ENCODE assay signal across 11 mouse cellular contexts in the genomic region with DNA sequence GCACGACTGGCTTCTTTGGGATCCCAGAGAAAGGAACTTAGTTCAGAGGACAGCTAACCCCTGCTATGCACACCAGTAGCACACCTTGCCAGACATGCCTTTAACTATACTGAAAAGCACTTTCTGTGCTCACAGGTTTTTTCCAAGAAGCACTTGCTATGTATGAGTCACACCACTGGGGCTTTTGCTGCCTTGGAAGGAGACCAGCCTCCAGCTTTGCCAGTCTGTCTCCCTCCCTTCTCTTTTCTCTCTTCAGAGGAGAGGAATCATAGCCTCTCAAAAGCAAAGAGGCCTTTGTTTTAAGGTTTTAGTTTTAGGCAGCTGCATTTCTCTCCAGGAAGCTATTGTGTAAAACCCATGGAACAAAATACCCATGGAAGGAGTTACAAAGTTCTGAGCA. TPM values are rescaled to one million over a fixed set of nuclear protein-coding genes. Genes with fewer than 3 reads are reported as not detected.
DNase-seq lines count a peak whose midpoint lies in the region; ATAC-seq and TF ChIP-seq lines count a peak whose summit lies in the region.
"Had no signal": no experiment of that assay in that cellular context is flagged by ENCODE, and none has a peak within 500 bp of the region (broad histone marks: within the 10 kb centered on the region; RNA-seq: fewer than 3 reads in every experiment).

No protein-coding gene starts in this region.

- no peak for ATAC-seq in hindbrain, postnatal 0 days
- ATAC-seq in hindbrain, embryonic 16.5 days = no peak
- no peak for ATAC-seq in midbrain, postnatal 0 days (ENCODE audit: low FRiP score)
- ATAC-seq in midbrain, embryonic 15.5 days (replicated peaks) = no peak
- ATAC-seq: midbrain, embryonic 16.5 days had no signal

- no peaks in the 10 kb centered on the region for H3K27me3 ChIP-seq in hindbrain, postnatal 0 days (ENCODE audit: insufficient read depth, low read length)
- no peaks in the 10 kb centered on the region for H3K27me3 ChIP-seq in hindbrain, embryonic 16.5 days (replicated peaks; ENCODE audit: control insufficient read depth, insufficient read depth, low read length)
- no peaks in the 10 kb centered on the region for H3K27me3 ChIP-seq in midbrain, postnatal 0 days (ENCODE audit: insufficient read depth, low read length)
- no peaks in the 10 kb centered on the region for H3K27me3 ChIP-seq in midbrain, embryonic 15.5 days (replicated peaks)
- H3K27me3 ChIP-seq: stomach, embryonic 15.5 days had no signal

- no peak overlapping the region for H3K4me2 ChIP-seq in hindbrain, postnatal 0 days (ENCODE audit: low read depth, low read length)
- no peak overlapping the region for H3K4me2 ChIP-seq in hindbrain, embryonic 16.5 days (ENCODE audit: low read length)
- no peak overlapping the region for H3K4me2 ChIP-seq in midbrain, postnatal 0 days (ENCODE audit: low read depth, low read length, poor library complexity, severe bottlenecking)
- no peak overlapping the region for H3K4me2 ChIP-seq in midbrain, embryonic 15.5 days
- H3K4me2 ChIP-seq: heart, embryonic 11.5 days; stomach, embryonic 15.5 days had no signal

- no peak overlapping the region for H3K4me3 ChIP-seq in hindbrain, postnatal 0 days (ENCODE audit: low read length)
- no peak overlapping the region for H3K4me3 ChIP-seq in hindbrain, embryonic 16.5 days (ENCODE audit: low read length)
- no peak overlapping the region for H3K4me3 ChIP-seq in midbrain, postnatal 0 days (ENCODE audit: low read depth, low read length)
- H3K4me3 ChIP-seq in midbrain, embryonic 15.5 days = no peak overlapping the region
- H3K4me3 ChIP-seq: stomach, embryonic 15.5 days had no signal

- no peaks in the 10 kb centered on the region for H3K9me3 ChIP-seq in hindbrain, postnatal 0 days (ENCODE audit: low read length)
- H3K9me3 ChIP-seq in hindbrain, embryonic 16.5 days (ENCODE audit: control insufficient read depth, low read length) = no peaks in the 10 kb centered on the region
- no peaks in the 10 kb centered on the region for H3K9me3 ChIP-seq in midbrain, postnatal 0 days (ENCODE audit: low read length)
- no peaks in the 10 kb centered on the region for H3K9me3 ChIP-seq in midbrain, embryonic 15.5 days
- H3K9me3 ChIP-seq: stomach, embryonic 15.5 days had no signal

- no peaks in the 10 kb centered on the region for H3K4me1 ChIP-seq in hindbrain, postnatal 0 days (ENCODE audit: insufficient read depth, low read length)
- no peaks in the 10 kb centered on the region for H3K4me1 ChIP-seq in hindbrain, embryonic 16.5 days (ENCODE audit: control insufficient read depth, insufficient read depth, low read depth, low read length)
- no peaks in the 10 kb centered on the region for H3K4me1 ChIP-seq in midbrain, postnatal 0 days (ENCODE audit: insufficient read depth, low read length)
- no peaks in the 10 kb centered on the region for H3K4me1 ChIP-seq in midbrain, embryonic 15.5 days
- H3K4me1 ChIP-seq: stomach, embryonic 15.5 days had no signal

- WGBS in hindbrain, postnatal 0 days = 52% methylated on average over 1 of the region's 1 CpGs
- 8% methylated on average over 1 of the region's 1 CpGs for WGBS in hindbrain, embryonic 16.5 days
- 14% methylated on average over 1 of the region's 1 CpGs for whole genome bisulfite sequencing in midbrain, postnatal 0 days
- WGBS in midbrain, embryonic 15.5 days = 11% methylated on average over 1 of the region's 1 CpGs

- no peak overlapping the region for H3K27ac ChIP-seq in hindbrain, postnatal 0 days
- no peak overlapping the region for H3K27ac ChIP-seq in hindbrain, embryonic 16.5 days (ENCODE audit: low read depth, low read length)
- no peak overlapping the region for H3K27ac ChIP-seq in midbrain, postnatal 0 days (ENCODE audit: low read depth, low read length)
- H3K27ac ChIP-seq in midbrain, embryonic 15.5 days = no peak overlapping the region
- H3K27ac ChIP-seq: stomach, embryonic 15.5 days had no signal

- peak; percentile 37 for DNase-seq in adrenal gland, postnatal 10 days
- DNase-seq in adrenal gland, postnatal 4 days (ENCODE audit: low spot score in 2 of 2) = no peak
- DNase-seq in hindbrain, postnatal 0 days (ENCODE audit: low spot score) = peak; percentile 42
- DNase-seq in midbrain, postnatal 0 days (ENCODE audit: low spot score) = no peak
- peak; percentile 63 for DNase-seq in right cerebral cortex, postnatal 25 days
- no peak for DNase-seq in kidney, adult 9 months

- H3K36me3 ChIP-seq in hindbrain, postnatal 0 days (ENCODE audit: insufficient read depth, low read length) = 0 out of 2 replicates have a peak, but pooled peaks cover 2% of the 10 kb centered on the region
- H3K36me3 ChIP-seq in hindbrain, embryonic 16.5 days (ENCODE audit: control insufficient read depth, insufficient read depth, low read length) = peaks cover 7% of the 10 kb centered on the region; the same call in 1 of the 2 replicates
- H3K36me3 ChIP-seq in midbrain, postnatal 0 days (ENCODE audit: insufficient read depth, low read length) = peaks cover 16% of the 10 kb centered on the region
- H3K36me3 ChIP-seq in midbrain, embryonic 15.5 days (replicated peaks) = peaks cover 3% of the 10 kb centered on the region; the same call in 1 of the 2 replicates
- H3K36me3 ChIP-seq: stomach, embryonic 15.5 days had no signal

- 0 out of 2 replicates have a peak, but pooled peaks have one; percentile 11 for TF ChIP-seq CTCF in hindbrain, postnatal 0 days (IDR thresholded peaks at IDR 0.05; ENCODE audit: low read depth)
- TF ChIP-seq CTCF in midbrain, postnatal 0 days (IDR thresholded peaks at IDR 0.05) = peak; percentile 30

- no peak overlapping the region for H3K9ac ChIP-seq in hindbrain, postnatal 0 days (replicated peaks; ENCODE audit: low read length)
- H3K9ac ChIP-seq in hindbrain, embryonic 16.5 days (ENCODE audit: low read depth, low read length) = no peak overlapping the region
- 0 out of 2 replicates have a peak overlapping the region, but pooled peaks have one; percentile 24 for H3K9ac ChIP-seq in midbrain, postnatal 0 days (replicated peaks; ENCODE audit: low read length, poor library complexity, severe bottlenecking)
- H3K9ac ChIP-seq in midbrain, embryonic 15.5 days = no peak overlapping the region
- H3K9ac ChIP-seq: stomach, embryonic 15.5 days had no signal

RNA-seq across cellular contexts. Expression of gene Tubb2a, which starts 11.5 kb away (rescaled TPM):
- total RNA-seq in adrenal gland, postnatal 10 days (2021) = 10 to 100 TPM; 68.6 to 90.0 TPM
- 100 to 1,000 TPM in 1 of 2 experiments, 10 to 100 TPM in 1; 98.3 to 122 TPM for total RNA-seq in adrenal gland, postnatal 4 days (2021)
- 6,578 and 6,630 TPM in 2 replicates for total RNA-seq in hindbrain, postnatal 0 days (2014; rRNA removed)
- 3,263 and 3,562 TPM in 2 replicates for polyA plus RNA-seq in hindbrain, postnatal 0 days (2015; fragmentation: Nextera tagmentation; extraction: Ambion mirVana)
- 3,415 and 3,905 TPM in 2 replicates for polyA plus RNA-seq in hindbrain, embryonic 16.5 days (2015; fragmentation: Nextera tagmentation; extraction: Ambion mirVana)
- total RNA-seq in midbrain, postnatal 0 days (2014; rRNA removed) = 5,907 and 6,629 TPM in 2 replicates
- 4,276 and 4,687 TPM in 2 replicates for polyA plus RNA-seq in midbrain, postnatal 0 days (2015; fragmentation: Nextera tagmentation; extraction: Ambion mirVana)
- polyA plus RNA-seq in midbrain, embryonic 15.5 days (2015; fragmentation: Nextera tagmentation; extraction: Ambion mirVana) = 3,188 and 3,263 TPM in 2 replicates

RNA-seq across cellular contexts. Expression of gene Bphl, which starts 29.0 kb away (rescaled TPM):
- 10 to 100 TPM; 78.6 to 78.9 TPM for total RNA-seq in adrenal gland, postnatal 10 days (2021)
- total RNA-seq in adrenal gland, postnatal 4 days (2021) = 10 to 100 TPM; 86.7 to 92.3 TPM
- total RNA-seq in hindbrain, postnatal 0 days (2014; rRNA removed) = 42.0 and 60.7 TPM in 2 replicates
- 50.4 and 57.3 TPM in 2 replicates for polyA plus RNA-seq in hindbrain, postnatal 0 days (2015; fragmentation: Nextera tagmentation; extraction: Ambion mirVana)
- 42.9 and 45.9 TPM in 2 replicates for polyA plus RNA-seq in hindbrain, embryonic 16.5 days (2015; fragmentation: Nextera tagmentation; extraction: Ambion mirVana)
- 37.0 and 42.7 TPM in 2 replicates for total RNA-seq in midbrain, postnatal 0 days (2014; rRNA removed)
- polyA plus RNA-seq in midbrain, postnatal 0 days (2015; fragmentation: Nextera tagmentation; extraction: Ambion mirVana) = 46.4 and 47.7 TPM in 2 replicates
- 35.4 and 36.8 TPM in 2 replicates for polyA plus RNA-seq in midbrain, embryonic 15.5 days (2015; fragmentation: Nextera tagmentation; extraction: Ambion mirVana)

Comparison
In these comparisons a context has a peak if more than half of its experiments do, and no peak if none do; other contexts are left out.
1. DNase-seq: peak in adrenal gland, postnatal 10 days (single experiment), hindbrain, postnatal 0 days (single experiment) and right cerebral cortex, postnatal 25 days (single experiment); none in adrenal gland, postnatal 4 days (0 of 2), midbrain, postnatal 0 days (single experiment) and kidney, adult 9 months (single experiment).
2. RNA of gene Tubb2a, which starts 11.5 kb away (total RNA-seq): 5,907 to 6,629 TPM in midbrain, postnatal 0 days and 6,578 to 6,630 TPM in hindbrain, postnatal 0 days; 98.3 to 122 TPM in adrenal gland, postnatal 4 days and 68.6 to 90.0 TPM in adrenal gland, postnatal 10 days; every median in the first group is over 10 times any median in the second.